Mouse (Mus musculus) monocyte, adult 2 months (primary cell): ENCODE results near the gene Cdk18.

Source experiments
- DNase-seq, 2 experiments: peaks; one replicate each; pipeline ENCODE4 v3.0.0; 2022; ENCODE audit warnings: low spot score in 2 of 2, low read depth in 1 of 2

The Cdk18 gene

DNA sequence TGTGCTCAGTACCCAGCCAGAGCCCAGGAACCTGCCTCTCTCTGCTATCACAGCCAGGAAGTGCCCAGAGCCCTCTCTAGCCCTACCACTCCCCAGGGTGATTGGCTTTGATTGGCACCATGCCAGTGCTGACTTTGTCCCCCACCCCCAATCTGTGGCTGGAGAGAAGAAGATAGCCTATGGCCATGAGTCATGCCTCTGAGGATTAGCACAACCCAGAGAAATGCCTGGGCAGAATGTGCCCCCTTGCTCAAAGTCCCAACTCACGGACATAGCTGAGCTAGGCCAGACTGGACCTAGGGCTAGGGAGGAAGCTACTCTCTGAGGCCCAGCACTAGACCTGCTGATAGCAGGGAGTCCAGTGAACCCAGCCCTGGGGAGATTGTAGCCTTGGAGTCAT, 10.7 kb upstream of the Cdk18 start:
- DNase-seq = no peak

DNA sequence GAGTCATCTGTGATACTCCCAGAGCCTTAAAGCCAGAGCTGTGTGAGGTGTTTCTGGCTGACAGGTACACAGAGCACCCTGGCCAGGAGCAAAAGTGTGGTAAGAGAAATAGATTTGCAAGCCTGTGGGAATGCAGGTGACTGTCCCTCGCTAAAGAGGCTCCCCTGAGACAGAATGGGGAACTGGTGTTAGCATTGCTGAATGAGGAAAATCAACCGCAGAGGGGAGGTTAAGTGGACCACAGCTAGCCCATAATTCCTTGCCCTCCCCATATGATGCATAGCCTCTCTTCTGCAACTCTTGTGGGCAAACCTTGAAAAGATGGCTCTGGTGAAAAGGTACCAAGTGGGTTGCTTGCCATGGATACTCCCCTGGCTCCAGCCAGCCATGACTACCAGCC, 9.9 kb upstream of the Cdk18 start:
- no peak for DNase-seq

DNA sequence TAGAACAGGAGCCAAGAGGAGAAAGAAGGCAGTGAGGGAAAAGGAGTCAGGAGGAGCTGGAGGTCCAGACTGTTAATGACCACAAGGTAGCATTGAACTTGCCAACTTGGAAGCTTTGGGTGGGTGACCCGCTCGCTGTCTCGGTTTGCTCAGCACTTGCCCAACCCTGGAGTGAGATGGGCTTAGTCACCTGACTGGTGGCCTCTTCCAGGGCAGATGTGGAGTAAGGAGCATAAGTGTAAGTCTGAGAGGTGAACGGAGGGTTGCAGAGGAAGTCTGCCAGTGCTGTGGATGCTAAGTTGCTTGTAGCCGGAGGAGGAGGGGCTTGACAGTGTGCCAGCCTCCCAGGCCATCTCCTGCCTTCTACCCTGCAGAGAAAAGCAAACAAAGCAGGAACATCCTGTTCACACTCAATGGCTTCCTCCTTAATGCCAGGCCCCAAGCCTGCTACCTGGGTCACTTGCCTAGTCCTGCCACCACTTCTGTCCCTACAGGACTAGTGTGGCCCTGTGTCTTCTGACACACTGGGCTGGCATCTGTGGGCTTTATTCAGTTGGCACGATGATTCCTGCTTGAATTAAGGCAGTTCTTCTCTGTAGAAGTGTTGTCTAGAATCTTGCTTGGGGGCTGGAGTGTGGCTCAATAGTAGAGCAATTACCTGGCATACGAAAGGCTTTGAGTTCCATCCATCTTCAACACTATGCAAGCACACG, 6.6 kb upstream of the Cdk18 start:
- no peak for DNase-seq

DNA sequence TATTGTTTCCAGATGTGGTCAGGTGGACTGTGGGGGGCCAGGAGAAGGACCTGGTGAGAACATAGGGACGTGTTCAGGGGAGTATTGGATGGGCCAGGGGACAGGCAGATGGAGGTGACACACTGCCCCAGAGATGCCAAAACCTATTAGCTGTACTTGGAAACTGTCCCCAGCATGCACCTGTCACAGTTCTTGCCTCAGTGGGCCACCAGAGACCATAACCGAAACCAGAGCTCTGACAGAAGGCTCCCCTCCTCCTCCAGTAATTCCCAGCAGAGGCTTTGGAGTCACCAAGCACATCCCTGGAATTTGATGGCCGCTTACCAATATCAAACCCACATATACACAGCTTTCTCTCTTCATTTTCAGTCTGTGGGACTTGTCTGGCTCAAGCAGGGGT, 5.4 kb upstream of the Cdk18 start:
- DNase-seq = no peak

DNA sequence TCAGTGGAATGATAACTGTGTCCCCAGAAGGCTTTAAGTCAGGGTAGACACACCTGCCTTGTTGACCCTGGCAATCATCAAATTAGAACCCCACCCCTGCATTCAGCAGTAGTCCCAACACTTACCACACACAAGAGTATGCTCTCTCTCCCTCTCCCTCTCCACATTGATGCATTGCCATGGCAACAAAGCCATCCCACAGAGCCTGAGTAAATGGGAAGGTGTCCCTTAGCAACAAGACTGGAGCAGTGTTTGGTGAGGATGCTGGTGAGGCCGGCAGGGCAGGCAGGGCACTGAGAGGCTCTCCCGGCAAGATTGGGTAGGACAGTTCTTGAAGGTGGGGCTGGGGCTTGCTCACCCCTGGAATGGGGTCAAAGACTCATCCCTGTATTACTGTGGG, 4.7 kb upstream of the Cdk18 start:
- no peak for DNase-seq

DNA sequence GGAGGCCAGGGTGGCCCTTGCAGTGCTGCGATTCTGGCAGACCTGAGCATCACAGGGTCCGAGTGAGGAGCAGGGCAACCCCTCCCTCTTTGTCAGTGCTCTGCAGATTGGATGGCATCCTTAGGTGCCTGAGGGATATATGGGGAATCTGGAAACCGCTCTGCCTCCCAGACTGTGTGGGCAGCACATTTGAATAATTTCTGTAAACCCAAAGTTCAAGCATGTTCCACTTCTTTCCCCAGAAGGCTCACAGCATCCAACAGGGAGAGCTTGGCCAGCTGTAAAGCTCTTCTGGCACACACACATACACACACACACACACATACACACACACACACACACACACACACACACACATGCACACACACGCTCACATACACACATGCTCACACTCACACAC, 4.2 kb upstream of the Cdk18 start:
- no peak for DNase-seq

DNA sequence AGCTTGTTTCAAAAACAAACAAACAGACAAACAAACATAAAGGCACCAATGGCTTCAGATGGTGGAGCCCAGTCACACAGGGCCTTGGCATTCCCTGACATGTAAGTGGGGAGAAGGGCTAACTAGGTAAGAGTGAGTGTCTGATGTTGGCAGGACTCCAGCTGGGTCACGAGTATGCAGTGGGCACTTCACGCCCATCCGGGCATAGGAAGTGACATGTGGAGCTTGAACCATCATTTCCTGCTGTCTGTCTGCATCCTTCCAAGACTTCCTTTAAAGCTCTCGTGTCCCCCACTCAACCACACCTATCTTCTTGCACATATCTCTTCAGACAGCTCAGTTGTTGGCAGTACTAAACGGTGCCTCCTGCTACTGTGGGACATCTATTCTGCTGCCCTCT, 3.6 kb upstream of the Cdk18 start:
- no peak for DNase-seq

DNA sequence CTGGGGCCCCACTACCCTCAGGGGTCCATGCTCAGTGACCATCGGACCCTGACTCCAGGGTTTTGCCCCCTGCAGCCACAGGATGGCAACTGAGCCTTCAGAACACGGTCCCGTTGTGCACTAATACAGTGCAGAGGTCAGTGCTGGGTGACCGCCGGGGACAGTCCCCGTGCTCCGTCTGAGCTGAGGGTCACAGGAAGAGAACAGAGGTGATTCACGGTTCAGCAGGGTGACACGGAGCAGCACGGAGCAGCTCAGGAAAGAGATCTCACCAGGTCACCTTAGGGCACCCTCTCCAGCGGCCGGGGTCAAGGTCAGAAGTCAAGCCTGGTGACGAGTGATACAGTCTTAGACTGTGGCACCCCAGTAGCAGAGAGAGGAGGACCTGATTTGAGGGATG, 2.3 kb upstream of the Cdk18 start:
- no peak for DNase-seq

DNA sequence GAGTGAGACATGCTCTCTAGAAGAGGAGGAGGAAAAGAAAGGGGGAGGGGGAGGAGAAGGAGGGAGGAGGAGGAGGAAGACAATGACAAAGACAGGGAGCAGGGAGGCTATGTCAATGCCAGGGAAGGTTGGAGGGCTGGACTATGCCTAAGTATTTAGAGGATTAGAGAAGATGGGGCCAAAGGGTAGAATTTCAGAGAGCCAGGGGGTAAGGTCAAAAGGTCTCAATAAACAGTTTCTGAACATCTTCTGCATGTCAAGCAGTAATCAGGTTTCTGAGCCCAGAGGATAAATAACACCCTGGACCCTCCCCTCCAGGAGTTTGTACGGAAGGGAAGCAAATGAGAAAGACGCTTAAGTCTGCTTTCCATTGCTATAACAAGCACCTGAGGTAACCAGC, 1.7 kb upstream of the Cdk18 start:
- no peak for DNase-seq

DNA sequence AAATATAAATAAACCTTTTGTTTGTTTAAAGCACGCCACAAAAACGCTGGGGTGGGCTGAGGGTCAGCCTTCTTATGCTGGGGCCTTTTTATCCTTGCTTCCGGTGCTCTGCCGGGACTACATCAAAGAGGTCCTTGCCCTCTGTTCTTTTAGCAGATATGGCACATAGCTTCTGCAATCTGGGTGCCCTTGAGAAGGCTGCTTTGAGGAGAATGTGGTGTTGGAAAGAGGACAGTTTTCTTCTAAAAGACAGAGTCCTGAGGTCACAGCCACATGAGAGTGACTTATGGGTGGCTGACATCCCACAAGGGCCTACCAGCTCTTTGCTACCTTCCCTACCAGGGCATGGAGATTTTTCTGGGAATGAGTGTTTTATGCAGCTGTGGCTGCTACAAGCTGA, 1.1 kb upstream of the Cdk18 start:
- no peak for DNase-seq

DNA sequence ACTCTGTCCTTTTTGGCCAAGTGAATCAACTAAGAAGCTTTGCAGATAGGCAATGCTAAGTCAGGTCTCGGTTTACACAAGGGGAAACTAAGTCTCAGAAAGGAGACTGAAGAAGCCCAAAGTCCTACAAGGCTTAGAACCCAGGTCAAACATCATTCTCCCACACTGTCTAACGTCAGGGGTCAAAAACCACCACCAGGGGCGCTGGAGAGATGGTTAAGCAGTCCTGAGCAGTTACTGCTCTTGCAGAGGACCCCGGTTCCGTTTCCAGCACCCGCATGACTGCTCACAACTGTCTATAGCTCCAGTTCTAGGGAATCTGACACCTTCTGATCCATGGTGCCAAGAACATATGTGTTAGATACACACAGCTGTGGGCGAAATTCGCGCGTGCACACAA, 687 bp upstream of the Cdk18 start:
- no peak for DNase-seq

DNA sequence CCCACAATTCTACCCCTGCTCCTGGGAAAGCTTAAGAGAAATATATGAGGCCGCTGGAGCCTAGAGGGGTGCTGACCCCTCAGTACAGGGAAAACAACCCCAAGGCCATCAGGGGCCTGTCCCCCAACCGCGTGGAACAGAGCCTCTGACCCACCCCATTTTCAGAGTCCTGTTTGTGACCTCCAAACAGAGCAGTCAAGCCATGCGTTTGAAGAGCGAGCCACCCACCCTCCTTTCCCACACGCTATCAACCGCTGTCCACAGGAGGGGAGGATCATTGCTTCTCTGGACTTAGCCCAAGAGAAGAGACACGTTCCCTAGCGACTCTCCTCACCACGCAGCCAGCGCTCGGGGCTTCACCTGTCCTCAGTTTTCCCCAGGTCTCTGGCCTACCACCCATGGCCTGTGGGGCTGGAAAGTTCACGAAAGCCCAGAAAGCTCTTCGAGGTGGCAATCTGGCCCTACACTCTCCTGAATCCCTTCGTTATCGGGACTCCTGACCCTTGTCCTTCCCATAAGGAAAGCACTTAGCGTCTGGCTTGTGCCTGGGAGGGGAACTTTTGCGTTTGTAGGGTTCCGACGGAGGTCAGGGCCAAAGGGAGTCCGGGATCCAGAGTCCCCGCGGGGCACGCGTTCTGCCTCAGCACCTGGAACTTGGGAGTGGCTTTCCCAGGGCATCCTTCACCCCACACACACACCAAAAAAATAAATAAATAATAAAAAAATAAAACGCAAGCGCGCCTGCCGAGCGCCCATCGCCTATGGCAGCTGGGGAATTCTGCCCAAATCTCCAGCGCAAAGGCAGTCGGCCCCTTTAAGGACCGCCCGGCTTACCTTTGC, 688 bp downstream of the Cdk18 start:
- no peak for DNase-seq

DNA sequence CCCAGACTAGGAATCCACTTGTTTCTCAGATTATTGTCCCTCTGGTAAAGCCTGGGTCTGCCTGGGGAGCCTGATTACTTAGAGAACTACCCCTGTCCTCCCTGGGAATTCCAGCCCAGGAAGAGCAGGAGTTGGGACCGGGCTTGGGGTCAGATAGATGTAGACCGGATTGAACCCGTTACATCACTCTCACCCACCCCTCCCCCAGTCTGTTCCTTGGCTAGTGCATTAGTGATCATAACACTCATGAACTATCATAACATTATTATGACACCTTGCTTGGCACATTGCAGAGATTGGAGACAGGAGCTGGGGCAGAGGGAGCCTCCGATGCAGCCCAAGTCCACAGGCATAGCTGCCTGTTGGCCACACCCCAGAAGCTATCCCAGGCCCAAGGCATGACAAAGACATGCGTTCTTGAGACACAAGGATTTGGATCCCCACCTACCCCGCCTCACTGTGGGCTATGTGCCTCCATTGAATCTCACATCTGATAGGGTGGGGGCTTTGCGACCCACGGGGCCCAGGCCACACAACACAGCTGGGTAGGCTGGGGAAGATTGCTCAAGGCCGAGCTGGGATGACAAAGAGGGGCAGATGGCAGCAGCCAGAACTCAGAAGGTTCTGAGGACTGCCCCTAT, 1.4 kb downstream of the Cdk18 start:
- DNase-seq = no peak

DNA sequence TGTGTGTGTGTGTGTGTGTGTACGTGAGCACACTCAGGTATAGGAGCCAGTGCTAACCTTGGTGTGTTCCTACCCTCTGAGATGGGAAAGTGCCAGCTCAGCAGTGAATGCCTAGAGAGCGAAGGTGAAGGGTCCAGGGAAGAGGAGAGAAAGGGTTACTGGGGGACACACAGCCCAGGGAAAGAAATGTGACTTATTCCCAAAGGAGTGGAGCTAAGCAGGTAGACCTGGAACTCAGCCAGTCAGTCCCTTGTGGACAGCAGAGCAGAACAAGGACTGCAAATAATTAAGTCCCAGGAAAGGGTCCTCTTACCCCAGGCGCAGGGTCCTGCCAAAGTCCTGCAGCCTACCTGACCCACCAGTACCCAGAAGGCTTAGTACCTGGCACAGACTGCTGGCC, 2.6 kb downstream of the Cdk18 start:
- no peak for DNase-seq

DNA sequence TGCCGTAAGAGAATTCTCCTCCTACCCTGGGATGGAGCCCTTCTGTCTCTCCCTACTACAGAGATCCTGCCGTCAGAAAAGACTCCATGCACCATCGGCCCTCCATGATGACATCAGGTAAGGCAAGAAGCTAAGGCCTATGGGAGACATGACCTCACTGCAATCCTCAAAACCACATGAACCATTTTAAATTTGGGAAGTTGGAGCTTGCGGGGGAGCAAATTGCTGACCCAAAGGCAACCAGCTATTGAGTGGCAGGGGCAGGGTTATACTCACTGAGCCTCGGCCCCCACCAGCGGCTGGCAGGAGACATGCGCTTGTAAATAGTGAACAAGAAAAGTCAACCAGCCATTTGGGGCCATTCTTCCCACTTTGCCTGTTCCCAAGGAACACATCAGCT, 3.9 kb downstream of the Cdk18 start:
- no peak for DNase-seq

DNA sequence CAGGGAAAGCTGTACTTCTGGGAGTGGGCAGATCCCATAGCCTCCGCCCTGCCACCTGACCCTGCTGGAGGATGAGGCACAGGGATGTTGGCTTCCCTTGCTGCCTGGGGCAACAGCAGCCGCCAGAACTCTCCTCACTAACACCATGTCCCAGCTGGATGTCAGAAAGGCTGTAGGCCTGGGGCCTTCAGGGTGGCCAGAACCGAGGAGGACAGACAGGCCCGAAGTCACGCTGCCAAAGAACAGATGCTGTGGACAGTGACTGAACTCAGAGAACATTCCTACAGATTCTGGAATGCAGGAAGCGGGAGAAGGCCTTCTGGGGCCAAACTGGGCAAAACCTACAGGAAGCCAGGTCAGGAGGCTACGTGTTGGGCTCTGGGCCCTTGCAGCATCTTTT, 11.2 kb downstream of the Cdk18 start:
- no peak for DNase-seq

DNA sequence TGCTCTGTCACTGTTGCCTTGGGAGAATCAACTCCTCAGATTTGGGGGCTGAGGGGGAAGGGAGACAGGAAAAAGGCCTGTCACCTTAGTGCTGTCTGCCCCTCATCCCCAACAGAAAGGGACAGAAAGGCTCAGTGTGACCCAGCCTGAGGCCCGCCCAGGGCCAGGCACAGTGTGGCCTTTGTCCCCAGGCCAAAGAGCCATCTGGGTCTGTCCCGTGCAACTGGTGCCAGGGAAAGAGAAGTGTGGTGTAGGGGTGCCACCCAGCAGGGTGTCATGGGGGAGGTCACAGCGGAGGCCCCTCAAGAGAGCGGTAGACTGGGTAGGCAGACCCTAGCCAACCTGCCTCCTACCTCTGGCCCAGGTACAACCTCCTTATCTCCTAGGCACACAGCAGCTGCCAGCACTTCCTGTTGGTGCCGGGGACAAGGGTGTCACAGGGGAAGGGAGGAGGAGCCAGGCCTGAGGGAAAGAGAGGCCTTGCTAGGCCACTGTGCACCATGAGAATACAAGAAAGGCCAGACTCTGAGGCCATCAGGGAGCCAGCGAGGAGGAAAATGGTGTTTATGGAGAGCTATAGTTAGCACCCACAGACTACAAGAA, 13.6 kb downstream of the Cdk18 start:
- no peak for DNase-seq

DNA sequence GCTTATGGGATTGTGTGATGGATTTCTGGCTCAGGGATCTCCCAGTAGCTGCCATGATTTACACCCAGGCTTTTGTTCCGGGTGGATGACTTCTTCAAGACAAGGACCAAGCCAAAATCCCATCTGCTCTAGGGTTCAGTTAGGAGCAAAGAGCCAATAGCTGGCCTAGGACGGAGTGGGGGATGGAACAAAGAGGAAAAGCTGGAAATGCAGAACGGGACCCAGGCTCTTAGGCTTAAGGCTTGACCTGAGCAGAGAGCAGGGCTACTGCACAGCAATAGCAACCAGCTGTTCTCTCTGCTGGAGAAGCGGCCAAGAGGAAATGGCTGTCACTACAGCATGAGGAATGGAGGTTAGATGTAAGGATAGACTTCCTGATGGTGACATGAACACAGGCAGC, 14.2 kb downstream of the Cdk18 start:
- DNase-seq = no peak

DNA sequence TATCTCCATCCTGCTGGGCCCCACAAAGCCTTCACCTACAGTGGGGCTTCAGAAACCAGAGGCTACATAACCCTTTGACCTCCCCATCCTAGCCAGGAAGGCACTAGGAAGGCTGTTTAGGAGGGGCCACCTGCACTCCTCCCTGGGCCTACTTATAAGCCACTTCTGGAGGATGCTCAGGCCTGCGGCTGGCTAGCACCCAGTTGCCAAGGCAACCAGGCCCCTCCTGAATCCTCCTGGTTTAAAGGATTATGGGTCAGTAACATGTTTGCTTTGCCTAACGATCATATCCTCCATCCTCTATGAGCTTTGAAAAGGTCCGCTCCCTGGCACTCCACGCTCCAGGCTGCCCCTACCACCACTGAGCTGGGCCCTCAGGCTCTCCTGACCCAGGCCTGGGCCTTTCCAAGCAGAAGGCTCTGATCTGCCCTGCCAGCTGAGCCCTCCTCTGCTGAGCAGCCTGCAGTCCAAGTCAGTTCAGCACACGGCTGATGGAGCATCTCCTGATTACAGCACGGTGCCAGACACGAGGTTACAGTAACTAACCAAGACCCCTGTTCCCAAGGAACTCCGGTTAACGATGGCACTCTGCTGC, 16.0 kb downstream of the Cdk18 start:
- DNase-seq = no peak

DNA sequence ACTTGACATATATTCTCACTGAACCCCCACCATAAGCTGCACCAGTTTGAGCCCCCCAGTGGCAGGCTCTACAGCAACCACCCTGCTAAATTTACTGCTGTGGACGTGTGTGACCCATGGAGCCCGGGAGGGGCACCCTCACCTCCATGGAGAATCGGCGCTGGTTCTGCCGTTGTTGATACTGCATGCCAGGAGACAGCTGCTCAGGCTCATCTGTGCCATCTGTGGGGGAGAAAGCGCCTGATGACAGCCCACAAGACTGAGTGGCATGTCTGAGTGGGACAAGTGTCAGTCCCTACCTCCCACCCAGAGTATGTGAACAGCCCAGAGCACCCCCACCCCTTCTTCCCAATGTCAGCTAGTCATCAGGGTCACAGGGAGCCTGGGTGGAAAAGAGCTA, 17.6 kb downstream of the Cdk18 start:
- no peak for DNase-seq

DNA sequence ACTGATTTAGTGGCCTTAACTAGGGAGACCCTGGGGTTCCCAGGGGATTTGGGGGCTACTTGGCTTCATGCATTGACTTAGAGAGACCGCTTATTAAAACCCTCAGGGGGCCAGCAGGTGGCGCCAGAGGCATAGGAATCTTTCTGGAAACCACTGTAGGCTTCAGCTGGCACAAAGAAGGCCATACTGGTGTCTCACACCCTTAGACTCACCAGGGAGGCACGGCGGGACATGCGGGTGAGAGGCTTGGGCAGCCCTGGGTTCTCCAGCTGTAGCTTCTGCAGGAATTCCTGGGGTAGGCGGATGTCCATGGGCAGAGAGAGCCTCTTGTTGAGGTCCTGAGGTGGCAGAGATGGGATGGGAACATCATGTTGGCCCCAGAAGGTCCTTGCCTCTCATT, 18.2 kb downstream of the Cdk18 start:
- peak in 1 of 2 experiments; percentile 53 for DNase-seq

DNA sequence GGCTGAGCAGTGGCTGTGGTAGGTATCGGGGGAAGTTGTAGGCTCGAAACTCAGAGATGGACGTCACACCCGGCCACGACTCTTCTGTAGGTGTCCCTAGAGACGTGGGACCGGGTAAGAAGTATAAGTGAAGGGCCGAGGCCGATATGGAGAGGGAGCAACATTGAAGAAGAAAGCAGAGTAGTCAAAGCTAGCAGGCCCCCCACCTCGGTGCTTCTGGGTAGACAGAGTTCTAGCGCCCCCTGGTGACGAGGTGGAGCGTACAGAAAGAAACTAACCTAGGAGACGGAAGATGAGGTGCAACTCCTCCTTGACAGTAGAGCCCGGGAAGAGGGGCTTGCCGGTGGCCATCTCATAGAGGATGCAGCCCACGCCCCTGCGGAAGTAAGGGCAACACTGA, 22.9 kb downstream of the Cdk18 start:
- no peak for DNase-seq
